Mouse (Mus musculus): ENCODE results near the gene Haspin. TPM values are rescaled to one million over a fixed set of nuclear protein-coding genes. Genes with fewer than 3 reads are reported as not detected.

Gene Haspin
- polyA plus RNA-seq (2014; fragmentation: Nextera tagmentation; extraction: Ambion mirVana), result 22.0 and 23.6 TPM in 2 replicates

- H3K27ac ChIP-seq (ENCODE audit: low read depth, low read length), result no peak within 1 kb of the TSS
- ATAC-seq (replicated peaks; ENCODE audit: low FRiP score), result peak; percentile 94
- WGBS, result under 1% methylated on average over 84 of the region's 84 CpGs
Measured at GRCm38 (mm10) chr11:73137591-73138501, at the start of gene Haspin. Haspin (minus strand) TSS chr11:73138294.

DNA sequence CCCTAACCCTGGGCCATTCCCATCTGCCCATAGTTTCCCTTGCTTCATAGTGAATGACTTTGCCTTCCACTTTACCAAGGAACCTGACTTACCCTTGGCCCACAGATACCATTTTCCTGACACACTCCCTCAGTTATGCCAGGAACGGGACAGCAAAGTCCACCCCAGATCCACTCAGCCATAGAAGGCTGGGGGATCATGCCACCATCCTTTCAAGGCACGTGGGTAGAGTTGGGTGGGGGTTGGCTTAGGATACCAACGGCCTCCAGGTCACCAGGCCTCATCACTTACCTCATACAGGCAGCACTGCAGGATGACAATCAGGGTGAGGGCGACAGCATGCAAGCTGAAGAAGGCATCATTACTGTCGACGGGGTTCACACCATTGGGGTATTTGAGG, 49.1 kb upstream of the Haspin start:
- ATAC-seq (replicated peaks; ENCODE audit: low FRiP score), result no peak
- no peak for DNase-seq (ENCODE audit: low spot score)
- Histone ChIP-seq H3K9ac (ENCODE audit: low read length) (no peak overlapping the region), H3K27ac (ENCODE audit: low read depth, low read length) (no peak overlapping the region), H3K36me3 (ENCODE audit: control insufficient read depth, insufficient read depth, low read length) (no peaks in the 10 kb centered on the region; the same call in 1 of the 2 replicates), H3K4me3 (ENCODE audit: low read depth, low read length) (no peak overlapping the region), H3K4me1 (replicated peaks; ENCODE audit: control insufficient read depth, insufficient read depth, low read length) (no peaks in the 10 kb centered on the region), H3K4me2 (ENCODE audit: low read depth, low read length, severe bottlenecking) (no peak overlapping the region), H3K27me3 (ENCODE audit: control insufficient read depth, insufficient read depth, low read length) (no peaks in the 10 kb centered on the region), H3K9me3 (ENCODE audit: control insufficient read depth, low read length) (no peaks in the 10 kb centered on the region)
- 92% methylated on average over 6 of the region's 6 CpGs for WGBS

More at GRCm38 (mm10) chr11:73137591-73138501, at the start of gene Haspin:
- Histone ChIP-seq H3K27me3 (ENCODE audit: control insufficient read depth, insufficient read depth, low read length) (no peaks in the 10 kb centered on the region), H3K4me1 (replicated peaks; ENCODE audit: control insufficient read depth, insufficient read depth, low read length) (peaks cover 3% of the 10 kb centered on the region; the same call in 1 of the 2 replicates), H3K36me3 (ENCODE audit: control insufficient read depth, insufficient read depth, low read length) (peaks cover 5% of the 10 kb centered on the region; the same call in 1 of the 2 replicates), H3K4me3 (ENCODE audit: low read depth, low read length) (peak within 1 kb of the TSS; percentile 87), H3K4me2 (ENCODE audit: low read depth, low read length, severe bottlenecking) (peak within 1 kb of the TSS; percentile 63), H3K9ac (ENCODE audit: low read length) (peak within 1 kb of the TSS; percentile 77), H3K9me3 (ENCODE audit: control insufficient read depth, low read length) (no peaks in the 10 kb centered on the region)
- DNase-seq (ENCODE audit: low spot score), result peak; percentile 97

GRCm38 (mm10) chr11:73185872-73186615, 48.0 kb upstream of the Haspin start:
- Histone ChIP-seq H3K27me3 (ENCODE audit: control insufficient read depth, insufficient read depth, low read length) (no peaks in the 10 kb centered on the region), H3K9me3 (ENCODE audit: control insufficient read depth, low read length) (no peaks in the 10 kb centered on the region), H3K36me3 (ENCODE audit: control insufficient read depth, insufficient read depth, low read length) (no peaks in the 10 kb centered on the region; the same call in 1 of the 2 replicates), H3K4me1 (replicated peaks; ENCODE audit: control insufficient read depth, insufficient read depth, low read length) (no peaks in the 10 kb centered on the region), H3K4me3 (ENCODE audit: low read depth, low read length) (no peak overlapping the region), H3K4me2 (ENCODE audit: low read depth, low read length, severe bottlenecking) (no peak overlapping the region), H3K9ac (ENCODE audit: low read length) (no peak overlapping the region), H3K27ac (ENCODE audit: low read depth, low read length) (no peak overlapping the region)
- DNase-seq (ENCODE audit: low spot score) (no peak), ATAC-seq (replicated peaks; ENCODE audit: low FRiP score) (no peak)
- WGBS, result 93% methylated on average over 10 of the region's 10 CpGs

DNA sequence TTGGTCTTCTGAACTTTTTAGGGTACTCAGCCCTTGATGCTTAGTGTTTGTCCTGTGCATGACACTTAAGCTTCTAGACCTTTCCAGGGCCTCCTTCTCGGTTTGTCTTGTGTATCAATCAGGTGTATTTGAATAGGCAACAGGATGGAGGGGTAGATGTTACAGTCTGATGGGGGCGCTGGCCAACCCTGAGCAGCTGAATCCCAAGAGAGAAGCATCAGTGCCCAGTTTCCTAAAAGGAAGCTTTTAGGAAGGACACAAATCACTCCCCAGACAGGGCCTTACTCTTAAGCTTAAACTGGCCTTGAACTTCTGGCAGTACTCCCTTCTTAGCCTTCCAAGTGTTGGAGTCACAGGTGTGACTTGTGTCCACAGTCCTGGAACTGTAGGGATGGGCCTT, 39.8 kb upstream of the Haspin start:
- Histone ChIP-seq H3K36me3 (ENCODE audit: control insufficient read depth, insufficient read depth, low read length) (no peaks in the 10 kb centered on the region; the same call in 1 of the 2 replicates), H3K27ac (ENCODE audit: low read depth, low read length) (peak overlapping the region; percentile 72; the same call in 1 of the 2 replicates), H3K9me3 (ENCODE audit: control insufficient read depth, low read length) (no peaks in the 10 kb centered on the region), H3K4me2 (ENCODE audit: low read depth, low read length, severe bottlenecking) (peak overlapping the region; percentile 70), H3K4me3 (ENCODE audit: low read depth, low read length) (peak overlapping the region; percentile 95), H3K27me3 (ENCODE audit: control insufficient read depth, insufficient read depth, low read length) (no peaks in the 10 kb centered on the region), H3K9ac (ENCODE audit: low read length) (peak overlapping the region; percentile 82), H3K4me1 (replicated peaks; ENCODE audit: control insufficient read depth, insufficient read depth, low read length) (peaks cover 9% of the 10 kb centered on the region)
- 4% methylated on average over 2 of the region's 2 CpGs for WGBS
- DNase-seq (ENCODE audit: low spot score) (no peak), ATAC-seq (replicated peaks; ENCODE audit: low FRiP score) (no peak)

DNA sequence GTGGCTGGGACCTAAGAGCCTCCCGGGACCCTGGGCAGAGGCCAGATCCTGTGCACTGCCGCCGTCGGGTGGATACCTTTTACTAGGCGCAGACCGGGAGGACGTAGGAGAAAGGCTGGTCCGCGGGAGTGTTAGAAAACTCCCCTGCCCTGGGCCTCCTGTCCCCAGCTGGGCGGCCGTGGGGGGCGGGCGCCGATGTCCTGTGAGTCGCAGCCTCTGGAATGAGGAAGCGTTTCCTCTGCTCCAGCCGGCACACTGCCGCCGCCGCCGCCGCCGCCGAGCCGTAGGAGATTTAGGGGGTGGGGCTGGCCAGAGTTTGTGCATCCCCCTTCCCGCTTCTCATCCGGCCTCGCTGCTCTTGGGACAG, 39.4 kb upstream of the Haspin start:
- peak; percentile 85 for DNase-seq (ENCODE audit: low spot score)
- peak overlapping the region; percentile 70 for H3K4me2 ChIP-seq (ENCODE audit: low read depth, low read length, severe bottlenecking)
- peaks cover 9% of the 10 kb centered on the region for H3K4me1 ChIP-seq (replicated peaks; ENCODE audit: control insufficient read depth, insufficient read depth, low read length)
- H3K27ac ChIP-seq (ENCODE audit: low read depth, low read length), result peak overlapping the region; percentile 72
- under 1% methylated on average over 28 of the region's 28 CpGs for WGBS
- H3K36me3 ChIP-seq (ENCODE audit: control insufficient read depth, insufficient read depth, low read length), result no peaks in the 10 kb centered on the region; the same call in 1 of the 2 replicates
- H3K27me3 ChIP-seq (ENCODE audit: control insufficient read depth, insufficient read depth, low read length), result no peaks in the 10 kb centered on the region
- H3K4me3 ChIP-seq (ENCODE audit: low read depth, low read length), result peak overlapping the region; percentile 95
- ATAC-seq (replicated peaks; ENCODE audit: low FRiP score), result peak; percentile 56; the same call in 1 of the 2 replicates
- H3K9ac ChIP-seq (ENCODE audit: low read length), result peak overlapping the region; percentile 82
- H3K9me3 ChIP-seq (ENCODE audit: control insufficient read depth, low read length), result no peaks in the 10 kb centered on the region

DNA sequence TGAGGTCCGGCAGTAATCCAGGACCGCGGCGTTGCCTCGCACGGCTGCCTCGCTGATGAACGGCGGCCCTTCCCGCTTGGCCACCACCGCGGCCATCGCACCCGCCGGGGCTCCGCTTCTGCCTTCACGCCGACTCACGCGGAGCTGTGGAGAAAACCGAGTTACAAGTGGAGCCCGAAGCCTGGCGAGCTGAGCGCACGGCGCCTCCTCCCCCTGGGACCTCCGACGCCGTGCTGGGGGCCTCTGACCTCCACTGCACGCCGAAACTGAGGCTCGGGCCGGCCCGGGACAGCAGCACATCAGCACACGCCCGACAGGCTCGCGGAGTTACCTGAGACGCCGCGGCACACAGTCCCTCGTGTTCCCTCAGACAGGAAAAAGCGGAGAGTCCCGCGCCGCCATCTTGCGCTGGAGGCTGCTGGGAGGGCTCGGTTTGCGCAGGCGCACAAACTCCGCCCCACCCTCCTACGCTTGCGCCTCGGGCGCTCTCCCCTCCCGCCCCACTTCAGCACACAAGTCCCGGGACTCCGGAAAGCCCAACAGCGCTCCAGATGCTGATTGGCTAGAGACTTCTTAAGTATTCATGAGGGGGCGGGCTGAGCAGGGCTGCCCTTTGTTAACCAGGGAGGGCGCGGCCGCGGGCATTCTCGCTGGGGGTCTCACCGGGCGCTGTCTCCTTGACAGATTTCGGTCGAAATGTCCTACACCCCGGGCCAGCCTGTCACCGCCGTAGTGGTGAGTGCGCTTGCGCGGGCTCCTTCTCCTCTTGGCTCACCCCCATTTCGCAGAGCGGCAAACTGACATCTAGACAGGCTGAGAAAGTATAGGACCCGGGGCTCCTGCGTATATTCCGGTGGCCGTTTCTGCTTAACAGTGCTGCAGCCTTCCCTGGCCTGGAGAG, 38.8 kb upstream of the Haspin start, which contains the start of the genes Emc6 and Tax1bp3:
Gene Emc6 (minus strand): TSS at position 430 of the 901 bp plus-strand sequence.
Gene Tax1bp3 (plus strand): TSS at position 476 of the 901 bp plus-strand sequence.
- peak; percentile 98 for ATAC-seq (replicated peaks; ENCODE audit: low FRiP score)

DNA sequence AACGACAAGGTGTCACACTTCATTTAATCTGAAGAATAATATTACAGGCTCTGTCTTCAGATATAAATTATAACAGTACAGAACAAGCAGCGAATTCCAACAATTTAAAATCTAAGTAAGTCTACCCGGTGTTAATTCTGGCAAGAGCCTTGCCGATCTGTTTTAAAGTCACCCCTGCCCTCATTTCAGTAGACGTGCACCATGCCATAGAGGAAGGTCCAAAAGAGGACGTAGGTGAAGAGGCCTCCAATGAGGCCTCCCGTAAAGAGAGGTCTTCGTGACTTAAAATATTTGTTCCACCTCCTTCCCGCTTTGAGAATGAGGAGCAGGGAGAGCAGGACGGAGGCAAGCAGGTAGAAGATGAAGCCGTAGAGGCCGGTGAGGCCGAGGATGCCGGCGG, 38.1 kb upstream of the Haspin start:
- H3K9ac ChIP-seq (ENCODE audit: low read length), result peak overlapping the region; percentile 90
- no peaks in the 10 kb centered on the region for H3K27me3 ChIP-seq (ENCODE audit: control insufficient read depth, insufficient read depth, low read length)
- 0 out of 2 replicates have a peak overlapping the region, but pooled peaks have one; percentile 53 for H3K27ac ChIP-seq (ENCODE audit: low read depth, low read length)
- DNase-seq (ENCODE audit: low spot score) (no peak), ATAC-seq (replicated peaks; ENCODE audit: low FRiP score) (no peak)
- H3K9me3 ChIP-seq (ENCODE audit: control insufficient read depth, low read length), result no peaks in the 10 kb centered on the region
- peak overlapping the region; percentile 95 for H3K4me3 ChIP-seq (ENCODE audit: low read depth, low read length)
- H3K4me1 ChIP-seq (replicated peaks; ENCODE audit: control insufficient read depth, insufficient read depth, low read length), result peaks cover 9% of the 10 kb centered on the region
- H3K4me2 ChIP-seq (ENCODE audit: low read depth, low read length, severe bottlenecking), result peak overlapping the region; percentile 75
- WGBS, result 1% methylated on average over 15 of the region's 15 CpGs
- H3K36me3 ChIP-seq (ENCODE audit: control insufficient read depth, insufficient read depth, low read length), result no peaks in the 10 kb centered on the region; the same call in 1 of the 2 replicates

More for the DNA sequence above, 38.8 kb upstream of the Haspin start, which contains the start of the genes Emc6 and Tax1bp3:
- Histone ChIP-seq H3K4me1 (replicated peaks; ENCODE audit: control insufficient read depth, insufficient read depth, low read length) (peaks cover 9% of the 10 kb centered on the region), H3K4me3 (ENCODE audit: low read depth, low read length) (peak within 1 kb of the TSS; percentile 95), H3K9me3 (ENCODE audit: control insufficient read depth, low read length) (no peaks in the 10 kb centered on the region), H3K4me2 (ENCODE audit: low read depth, low read length, severe bottlenecking) (peak within 1 kb of the TSS; percentile 75), H3K27me3 (ENCODE audit: control insufficient read depth, insufficient read depth, low read length) (no peaks in the 10 kb centered on the region), H3K27ac (ENCODE audit: low read depth, low read length) (peak within 1 kb of the TSS; percentile 72), H3K36me3 (ENCODE audit: control insufficient read depth, insufficient read depth, low read length) (no peaks in the 10 kb centered on the region; the same call in 1 of the 2 replicates), H3K9ac (ENCODE audit: low read length) (peak within 1 kb of the TSS; percentile 90)
- WGBS, result under 1% methylated on average over 78 of the region's 81 CpGs
- DNase-seq (ENCODE audit: low spot score), result peak; percentile 99

Data from forebrain, embryonic 11.5 days (tissue).